Mouse (Mus musculus) cerebellum, adult 9-10 months (tissue): Measurements from ENCODE around the gene Map4k2.
"Not testable (repeated sequence)": the region's sequence is repeated elsewhere in the genome, so short reads cannot be mapped to it uniquely, and the experiment has no call there.

ENCODE experiments used
- DNase-seq: peaks from one replicate; pipeline ENCODE4 v3.0.0; 2022

The Map4k2 gene

GRCm38 (mm10) chr19:6340524-6341452, at the start of gene Map4k2:
Map4k2 (plus strand) TSS chr19:6341135.
- DNase-seq, result peak; percentile 80

GRCm38 (mm10) chr19:6292262-6292661, 48.7 kb upstream of the Map4k2 start:
- DNase-seq, result no peak

GRCm38 (mm10) chr19:6294301-6294700, 46.6 kb upstream of the Map4k2 start:
- no peak for DNase-seq

GRCm38 (mm10) chr19:6296551-6297210, 44.3 kb upstream of the Map4k2 start:
- no peak for DNase-seq

GRCm38 (mm10) chr19:6297641-6298040, 43.3 kb upstream of the Map4k2 start:
- no peak for DNase-seq

GRCm38 (mm10) chr19:6299003-6299402, 41.9 kb upstream of the Map4k2 start:
- no peak for DNase-seq

- no peak for DNase-seq
Observed at GRCm38 (mm10) chr19:6299450-6300267, 41.3 kb upstream of the Map4k2 start.

GRCm38 (mm10) chr19:6300402-6300841, 40.5 kb upstream of the Map4k2 start:
- DNase-seq, result peak; percentile 72

- DNase-seq, result no peak
Observed at GRCm38 (mm10) chr19:6302114-6302513, 38.8 kb upstream of the Map4k2 start.

GRCm38 (mm10) chr19:6302522-6302921, 38.4 kb upstream of the Map4k2 start:
- DNase-seq, result peak; percentile 94

GRCm38 (mm10) chr19:6303831-6304230, 37.1 kb upstream of the Map4k2 start:
- DNase-seq, result peak; percentile 74

- peak; percentile 95 for DNase-seq
Observed at GRCm38 (mm10) chr19:6304787-6305516, 36.0 kb upstream of the Map4k2 start.

GRCm38 (mm10) chr19:6305517-6306115, 35.3 kb upstream of the Map4k2 start:
- peak; percentile 71 for DNase-seq

- DNase-seq, result peak; percentile 90
Observed at GRCm38 (mm10) chr19:6306137-6306551, 34.8 kb upstream of the Map4k2 start, which contains the start of gene Cdc42bpg. Cdc42bpg (plus strand) TSS chr19:6306456.

- peak; percentile 80 for DNase-seq
Observed at GRCm38 (mm10) chr19:6306586-6306985, 34.3 kb upstream of the Map4k2 start.

GRCm38 (mm10) chr19:6307733-6308531, 33.0 kb upstream of the Map4k2 start:
- DNase-seq, result peak; percentile 80

- peak; percentile 72 for DNase-seq
Observed at GRCm38 (mm10) chr19:6310181-6310580, 30.8 kb upstream of the Map4k2 start.

GRCm38 (mm10) chr19:6311783-6312182, 29.2 kb upstream of the Map4k2 start:
- DNase-seq, result not testable (repeated sequence)

GRCm38 (mm10) chr19:6313796-6314195, 27.1 kb upstream of the Map4k2 start:
- DNase-seq, result peak; percentile 39

GRCm38 (mm10) chr19:6314513-6314912, 26.4 kb upstream of the Map4k2 start:
- DNase-seq, result peak; percentile 49

- DNase-seq, result peak; percentile 80
Observed at GRCm38 (mm10) chr19:6315573-6315972, 25.4 kb upstream of the Map4k2 start.
